Mouse (Mus musculus) lung, embryonic 15.5 days (tissue): ENCODE data around the gene Limd2. TPM values are rescaled to one million over a fixed set of nuclear protein-coding genes. Genes with fewer than 3 reads are reported as not detected.
"Not testable (repeated sequence)": the region's sequence is repeated elsewhere in the genome, so short reads cannot be mapped to it uniquely, and the experiment has no call there.

Source experiments
- ATAC-seq: fragments of 200-750 bp; cut with Nextera tagmentation; 2 replicates; pipeline ENCODE4 v1.8.0; 2017; ENCODE audit warnings: moderate number of reproducible peaks, borderline replicate concordance; ENCODE audit not compliant: low FRiP score, low TSS enrichment; ENCODE audit errors: extremely low read depth
- H3K27ac ChIP-seq: fragments of 300-500 bp; sonication (generic); 2 replicates; pipeline ENCODE4 v1.5.1; 2015; ENCODE audit warnings: moderate library complexity, mild to moderate bottlenecking, inconsistent platforms
- H3K27me3 ChIP-seq: fragments of 300-500 bp; sonication (generic); 2 replicates; pipeline ENCODE4 v1.6.1; 2015; ENCODE audit warnings: inconsistent platforms
- H3K36me3 ChIP-seq: fragments of 300-500 bp; sonication (generic); 2 replicates; pipeline ENCODE4 v1.6.1; 2015; ENCODE audit warnings: inconsistent platforms
- H3K4me1 ChIP-seq: fragments of 300-500 bp; sonication (generic); 2 replicates; pipeline ENCODE4 v1.6.1; 2015; ENCODE audit warnings: inconsistent platforms
- H3K4me2 ChIP-seq: fragments of 300-500 bp; sonication (generic); 2 replicates; pipeline ENCODE4 v1.6.1; 2015; ENCODE audit warnings: inconsistent platforms, mild to moderate bottlenecking, moderate library complexity
- H3K4me3 ChIP-seq: fragments of 300-500 bp; sonication (generic); 2 replicates; pipeline ENCODE4 v1.5.1; 2015; ENCODE audit warnings: mild to moderate bottlenecking, inconsistent platforms
- H3K9ac ChIP-seq: fragments of 300-500 bp; sonication (generic); 2 replicates; pipeline ENCODE4 v1.6.1; 2015; ENCODE audit warnings: inconsistent platforms
- H3K9me3 ChIP-seq: fragments of 300-500 bp; sonication (generic); 2 replicates; pipeline ENCODE4 v1.6.1; 2016; ENCODE audit warnings: inconsistent platforms
- WGBS: fragments of 180-500 bp; shearing (Covaris S2); methylation state at CpG from one replicate; pipeline ENCODE4 v1.1.7; 2015; 5-methylcytosine and 5-hydroxymethylcytosine counted together
- polyA plus RNA-seq: library from polyadenylated mRNA; unstranded; fragments of >200 nt; fragmentation: Nextera tagmentation; extraction: Ambion mirVana; gene quantifications from 2 replicates; pipeline ENCODE4 v1.2.1, GENCODE M21; 2015

The Limd2 gene
- polyA plus RNA-seq, result 237 and 246 TPM in 2 replicates

DNA sequence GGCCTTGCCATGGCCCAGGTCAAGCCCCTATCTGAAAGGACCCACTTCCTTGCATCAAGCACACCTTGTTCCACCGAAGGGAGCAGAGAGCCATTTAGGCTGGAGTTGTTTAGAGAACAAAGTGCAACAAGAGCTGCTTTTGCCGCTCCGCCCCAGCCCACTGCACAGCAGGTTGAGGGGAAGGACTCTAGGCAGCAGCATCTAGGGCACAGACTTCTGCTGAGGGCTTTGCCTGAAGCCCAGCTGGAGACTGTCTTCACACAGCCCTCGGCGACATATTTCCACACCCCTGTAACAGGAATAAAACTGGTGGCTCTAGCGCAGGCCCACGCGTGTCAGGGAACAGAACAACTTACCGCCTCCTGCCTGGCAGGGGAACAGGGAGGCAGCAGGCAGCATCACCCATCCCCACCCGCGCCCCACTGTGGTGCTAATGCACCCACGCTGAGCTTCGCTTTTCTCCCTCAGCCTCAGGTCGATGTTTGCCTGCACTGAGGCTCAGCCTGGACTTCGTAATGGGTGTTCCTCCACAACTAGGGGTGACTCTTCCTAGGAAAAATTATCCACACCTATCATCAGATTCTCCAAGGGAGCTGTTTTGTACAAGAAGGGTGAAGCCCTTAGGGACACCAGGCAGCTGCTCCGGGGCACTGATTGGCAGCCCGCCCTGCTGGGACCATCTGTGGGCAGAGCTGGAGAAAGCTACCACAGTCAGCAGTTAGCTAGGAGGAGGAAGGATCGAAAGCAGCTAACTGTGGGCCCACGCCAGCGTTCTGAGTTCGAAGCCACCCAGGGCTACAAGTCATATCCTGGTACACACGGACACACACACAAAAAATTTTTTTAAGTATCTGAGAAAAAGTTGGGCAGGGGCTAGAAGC lies at the start of gene Limd2, which contains the start of gene Gm10840:
TSS of gene Limd2 (minus strand) at position 20 of the 881 bp plus-strand sequence.
TSS of gene Gm10840 (plus strand) at position 10 of the 881 bp plus-strand sequence.
- 28% methylated on average over 22 of the region's 22 CpGs for WGBS
- Histone ChIP-seq H3K9me3 (no peaks in the 10 kb centered on the region), H3K36me3 (peaks cover 31% of the 10 kb centered on the region), H3K9ac (peak within 1 kb of the TSS; percentile 94), H3K4me3 (peak within 1 kb of the TSS; percentile 94), H3K4me1 (peaks cover 29% of the 10 kb centered on the region), H3K27ac (peak within 1 kb of the TSS; percentile 92), H3K27me3 (no peaks in the 10 kb centered on the region), H3K4me2 (peak within 1 kb of the TSS; percentile 75)
- peak; percentile 50 for ATAC-seq

DNA sequence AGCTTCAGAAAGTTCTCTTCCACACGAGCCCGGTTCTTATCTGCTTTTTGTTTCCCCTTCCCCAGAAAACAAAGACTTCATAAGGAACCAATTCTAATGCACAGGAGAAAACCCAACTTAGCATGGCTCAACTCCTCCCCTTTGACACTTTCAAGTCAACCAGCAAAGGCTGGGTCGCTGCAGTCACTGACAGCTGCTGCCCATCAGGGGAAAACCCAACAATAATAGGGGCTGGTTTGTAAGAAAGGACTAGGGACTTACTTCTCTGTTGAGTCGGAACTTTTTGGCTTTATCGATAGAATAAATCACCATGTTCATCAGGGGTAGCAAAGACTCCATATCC lies 41.4 kb upstream of the Limd2 start, which contains the start of gene Strada:
TSS of gene Strada (minus strand) at position 46 of the 343 bp plus-strand sequence.
- Histone ChIP-seq H3K9ac (no peak within 1 kb of the TSS), H3K9me3 (no peaks in the 10 kb centered on the region), H3K4me2 (no peak within 1 kb of the TSS), H3K27ac (no peak within 1 kb of the TSS), H3K36me3 (peaks cover 75% of the 10 kb centered on the region), H3K27me3 (no peaks in the 10 kb centered on the region), H3K4me1 (no peaks in the 10 kb centered on the region), H3K4me3 (no peak within 1 kb of the TSS)
- no peak for ATAC-seq
- WGBS, result 78% methylated on average over 5 of the region's 5 CpGs

DNA sequence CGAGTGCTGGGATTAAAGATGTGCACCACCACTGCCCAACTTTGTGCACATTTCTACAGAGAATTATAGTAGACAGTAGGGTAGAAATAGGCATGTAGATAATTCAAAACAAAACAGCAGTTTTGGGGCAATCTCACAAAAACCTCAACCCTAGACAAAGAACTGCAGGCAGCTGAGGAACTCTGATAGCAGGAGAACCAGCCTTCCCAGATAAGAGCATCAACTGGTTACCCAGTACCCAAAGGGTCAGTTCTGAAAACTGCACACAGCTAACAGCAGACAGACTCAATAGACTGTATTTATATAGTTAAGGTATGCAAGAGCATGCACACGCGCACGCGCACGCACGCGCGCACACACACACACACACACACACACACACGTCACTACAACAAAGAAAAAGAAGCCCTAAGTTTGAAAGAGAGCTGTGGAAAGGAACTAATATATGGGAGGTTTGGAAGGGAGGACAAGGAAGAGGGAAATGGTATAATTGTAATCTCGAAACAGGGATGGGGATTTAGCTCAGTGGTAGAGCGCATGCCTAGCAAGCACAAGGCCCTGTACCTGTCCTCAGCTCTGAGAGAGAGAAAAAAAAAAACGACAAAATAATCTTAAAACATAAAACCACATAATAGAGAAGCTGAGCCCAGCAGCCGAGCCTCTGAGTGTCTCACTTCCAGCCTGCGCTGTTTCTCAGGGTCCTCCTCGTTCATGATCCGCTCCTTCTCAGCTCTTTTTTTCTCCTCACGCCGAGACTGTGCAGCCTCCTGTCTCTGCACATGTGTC lies 40.9 kb upstream of the Limd2 start:
- H3K27me3 ChIP-seq, result no peaks in the 10 kb centered on the region
- H3K27ac ChIP-seq, result no peak overlapping the region
- WGBS, result 93% methylated on average over 19 of the region's 19 CpGs

DNA sequence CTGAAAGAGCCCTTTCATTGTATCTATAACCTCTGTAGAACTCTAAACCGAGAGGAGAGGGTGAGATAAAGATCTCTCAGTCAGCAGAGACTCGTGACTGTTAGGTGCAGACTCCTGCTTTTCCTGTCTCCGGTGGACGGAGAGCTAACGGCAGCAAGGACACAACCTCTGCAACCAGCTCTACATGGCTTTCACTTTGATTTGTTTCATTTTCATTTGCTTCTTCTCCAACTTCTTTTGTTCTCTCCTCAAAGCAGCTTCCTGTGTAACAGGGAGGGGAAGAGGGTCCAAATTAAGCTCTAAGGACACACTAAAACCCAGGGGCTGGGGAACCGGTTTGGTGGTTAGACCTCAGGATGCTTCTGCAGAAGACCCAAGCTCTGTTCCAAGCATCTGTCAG lies 40.1 kb upstream of the Limd2 start:
- no peaks in the 10 kb centered on the region for H3K27me3 ChIP-seq
- 74% methylated on average over 6 of the region's 6 CpGs for WGBS
- peaks cover 63% of the 10 kb centered on the region for H3K36me3 ChIP-seq
- H3K9ac ChIP-seq, result no peak overlapping the region
- no peak overlapping the region for H3K27ac ChIP-seq
- H3K4me1 ChIP-seq, result no peaks in the 10 kb centered on the region
- H3K4me3 ChIP-seq, result no peak overlapping the region
- ATAC-seq, result no peak
- H3K4me2 ChIP-seq, result no peak overlapping the region
- H3K9me3 ChIP-seq, result no peaks in the 10 kb centered on the region

More for the DNA sequence above, 40.9 kb upstream of the Limd2 start:
- Histone ChIP-seq H3K4me3 (no peak overlapping the region), H3K4me2 (no peak overlapping the region), H3K9ac (no peak overlapping the region), H3K9me3 (no peaks in the 10 kb centered on the region), H3K36me3 (peaks cover 69% of the 10 kb centered on the region), H3K4me1 (no peaks in the 10 kb centered on the region)
- no peak for ATAC-seq

DNA sequence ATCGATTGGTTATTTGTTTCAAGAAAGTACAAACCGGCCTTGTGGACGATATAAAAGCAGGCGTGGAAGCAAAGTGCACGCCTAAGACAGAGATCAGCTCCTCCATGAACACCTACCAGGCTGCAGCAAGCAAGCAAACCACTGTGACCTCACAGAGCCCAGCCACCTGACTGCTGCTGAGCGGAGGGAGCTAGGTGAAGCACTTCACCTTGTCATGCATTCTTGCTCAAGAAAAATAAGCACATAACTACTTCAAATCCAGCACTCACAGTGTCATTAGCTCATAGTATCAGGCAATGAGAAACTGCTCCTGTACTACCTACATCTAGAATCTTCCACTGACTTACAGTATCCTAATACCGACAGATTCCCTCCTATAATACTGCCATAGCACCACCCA lies 39.3 kb upstream of the Limd2 start:
- not testable (repeated sequence) for H3K9ac ChIP-seq, H3K4me2 ChIP-seq, H3K27ac ChIP-seq, H3K4me1 ChIP-seq, H3K4me3 ChIP-seq, ATAC-seq, H3K27me3 ChIP-seq, H3K9me3 ChIP-seq
- peaks cover 55% of the 10 kb centered on the region for H3K36me3 ChIP-seq
- 92% methylated on average over 7 of the region's 7 CpGs for WGBS

DNA sequence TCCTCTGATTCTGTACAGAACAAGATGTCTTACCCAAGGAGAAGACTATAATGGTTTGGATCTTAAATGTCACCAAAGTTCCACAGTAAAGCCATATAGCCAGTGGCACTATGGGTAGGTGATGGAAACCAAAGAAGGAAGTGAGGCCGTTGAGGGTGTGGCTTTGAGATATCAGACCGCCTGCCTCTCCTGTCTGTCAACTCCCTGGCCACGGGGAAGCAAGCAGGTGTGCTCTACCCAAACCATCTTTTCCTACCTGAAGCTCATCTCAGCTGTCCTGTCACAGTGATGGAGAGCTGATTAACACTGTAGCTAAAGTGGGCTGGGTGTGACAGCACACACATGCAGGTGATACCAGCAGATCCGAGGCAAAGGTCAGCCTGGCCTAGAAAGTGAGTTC lies 37.6 kb upstream of the Limd2 start:
- Histone ChIP-seq H3K27ac (no peak overlapping the region), H3K4me3 (no peak overlapping the region), H3K9ac (no peak overlapping the region), H3K27me3 (no peaks in the 10 kb centered on the region), H3K4me2 (no peak overlapping the region), H3K9me3 (no peaks in the 10 kb centered on the region), H3K36me3 (peaks cover 45% of the 10 kb centered on the region), H3K4me1 (peaks cover 14% of the 10 kb centered on the region; the same call in 1 of the 2 replicates)
- ATAC-seq, result no peak
- WGBS, result 72% methylated on average over 4 of the region's 4 CpGs

DNA sequence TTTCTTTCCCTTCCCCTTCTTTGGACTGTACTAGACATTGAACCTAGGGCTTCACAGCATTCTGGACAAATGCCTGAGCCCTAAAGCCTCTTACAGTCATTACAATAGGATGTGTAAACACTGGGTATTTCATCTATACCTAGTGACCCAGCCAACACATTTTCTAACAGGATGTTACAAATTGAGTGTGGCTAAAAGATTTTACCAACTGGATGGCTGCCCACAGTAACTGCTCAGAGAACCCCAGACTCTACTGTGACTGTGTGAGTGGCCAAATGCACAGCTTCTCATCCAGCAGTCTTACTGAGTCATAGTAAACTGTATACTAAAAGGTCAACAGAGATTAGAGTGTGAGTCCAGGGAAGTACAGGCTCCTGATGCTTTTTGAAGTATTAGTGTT lies 34.7 kb upstream of the Limd2 start:
- Histone ChIP-seq H3K9me3 (no peaks in the 10 kb centered on the region), H3K4me2 (no peak overlapping the region), H3K27ac (peak overlapping the region; percentile 36; the same call in 1 of the 2 replicates), H3K9ac (no peak overlapping the region), H3K27me3 (no peaks in the 10 kb centered on the region), H3K4me3 (no peak overlapping the region), H3K4me1 (peaks cover 21% of the 10 kb centered on the region), H3K36me3 (peaks cover 18% of the 10 kb centered on the region)
- ATAC-seq, result no peak

DNA sequence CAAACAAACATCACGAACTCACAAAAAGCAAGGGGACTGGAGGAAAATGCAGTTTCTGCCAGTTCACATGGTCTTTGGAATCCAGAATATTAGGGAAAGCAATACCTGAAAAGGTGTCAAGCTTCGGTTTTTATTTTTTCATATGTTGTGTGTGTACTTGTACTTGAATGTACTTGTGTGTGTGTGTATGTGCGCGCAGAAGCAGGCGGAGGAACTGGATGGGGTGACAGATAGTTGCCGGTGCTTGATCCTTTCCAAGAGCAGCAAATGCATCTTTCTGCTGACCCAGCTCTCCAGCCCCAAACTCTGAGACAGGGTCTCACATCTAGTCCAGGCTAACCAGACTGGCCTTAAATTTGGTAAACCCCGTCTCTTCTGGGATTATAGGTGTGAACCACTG lies 34.2 kb upstream of the Limd2 start:
- H3K27ac ChIP-seq, result peak overlapping the region; percentile 36
- no peak for ATAC-seq
- H3K9me3 ChIP-seq, result no peaks in the 10 kb centered on the region
- no peaks in the 10 kb centered on the region for H3K27me3 ChIP-seq
- no peak overlapping the region for H3K4me2 ChIP-seq
- H3K4me3 ChIP-seq, result no peak overlapping the region
- WGBS, result 83% methylated on average over 7 of the region's 7 CpGs
- H3K9ac ChIP-seq, result no peak overlapping the region
- H3K4me1 ChIP-seq, result peaks cover 21% of the 10 kb centered on the region
- H3K36me3 ChIP-seq, result peaks cover 18% of the 10 kb centered on the region

DNA sequence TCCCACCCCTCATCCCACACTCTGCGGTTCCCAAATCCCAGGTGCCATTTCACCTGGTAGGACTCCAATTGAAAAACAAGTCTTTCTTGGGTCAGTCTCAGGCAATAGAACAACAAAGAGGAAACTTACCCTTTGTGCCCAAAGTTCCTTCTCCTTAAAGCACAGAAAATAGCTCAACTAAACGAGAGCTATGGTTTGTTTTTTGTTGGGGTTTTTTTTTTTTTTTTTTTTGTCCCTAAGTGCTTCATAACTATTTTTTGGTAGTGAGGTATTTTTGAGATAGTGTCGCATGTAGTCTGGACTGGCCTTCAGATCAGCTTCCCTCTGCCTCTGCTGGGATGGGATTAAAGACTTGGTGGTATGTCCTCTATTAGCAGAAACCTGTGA lies 33.5 kb upstream of the Limd2 start:
- Histone ChIP-seq H3K9ac (peak overlapping the region; percentile 58), H3K9me3 (no peaks in the 10 kb centered on the region), H3K27ac (peak overlapping the region; percentile 85), H3K4me2 (peak overlapping the region; percentile 67), H3K4me1 (peaks cover 21% of the 10 kb centered on the region), H3K27me3 (no peaks in the 10 kb centered on the region), H3K4me3 (peak overlapping the region; percentile 54), H3K36me3 (peaks cover 18% of the 10 kb centered on the region)
- 33% methylated on average over 3 of the region's 3 CpGs for WGBS
- ATAC-seq, result no peak

DNA sequence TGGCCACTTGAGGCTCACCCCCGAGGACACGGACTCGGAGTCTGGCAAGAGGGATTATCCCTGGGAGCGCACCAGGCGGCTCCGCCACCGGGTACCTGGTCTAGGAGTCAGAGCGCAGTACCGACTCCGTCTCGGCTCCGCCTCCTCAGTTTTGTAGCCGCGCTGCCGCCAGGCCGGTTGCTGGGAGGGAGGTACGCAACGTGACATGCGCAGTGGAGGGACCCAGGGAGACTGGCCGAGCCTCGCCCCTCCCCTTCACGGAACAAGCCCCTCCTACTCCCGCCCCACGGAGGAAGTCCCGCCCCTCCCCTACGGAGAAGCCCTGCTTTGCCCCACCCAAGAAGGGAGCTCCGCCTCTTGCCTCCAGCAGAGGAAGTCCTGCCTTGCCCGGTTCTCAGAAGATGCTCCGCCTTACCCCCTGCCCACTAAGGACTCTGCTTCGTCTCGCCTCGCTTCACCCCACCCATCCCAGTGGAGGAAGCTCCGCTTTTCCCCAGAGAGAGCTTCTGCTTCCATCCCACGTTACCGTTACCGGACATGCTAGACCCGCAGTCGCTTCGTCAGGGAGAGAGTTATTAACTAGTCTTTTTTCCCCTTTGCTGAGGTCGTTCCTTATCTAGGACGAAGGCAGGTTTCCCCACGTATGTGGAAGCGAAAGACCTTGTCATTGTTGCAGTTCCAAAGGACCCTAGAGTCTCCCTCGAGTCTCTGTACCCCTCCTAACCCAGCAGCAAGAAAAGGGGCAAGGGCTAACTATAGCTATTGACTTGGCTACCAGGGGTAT lies 32.9 kb upstream of the Limd2 start:
- Histone ChIP-seq H3K4me2 (peak overlapping the region; percentile 67), H3K9me3 (no peaks in the 10 kb centered on the region), H3K27ac (peak overlapping the region; percentile 85), H3K4me3 (peak overlapping the region; percentile 54), H3K27me3 (no peaks in the 10 kb centered on the region), H3K36me3 (peaks cover 14% of the 10 kb centered on the region), H3K9ac (peak overlapping the region; percentile 58), H3K4me1 (peaks cover 21% of the 10 kb centered on the region)
- ATAC-seq, result peak; percentile 98
- WGBS, result 1% methylated on average over 44 of the region's 44 CpGs

DNA sequence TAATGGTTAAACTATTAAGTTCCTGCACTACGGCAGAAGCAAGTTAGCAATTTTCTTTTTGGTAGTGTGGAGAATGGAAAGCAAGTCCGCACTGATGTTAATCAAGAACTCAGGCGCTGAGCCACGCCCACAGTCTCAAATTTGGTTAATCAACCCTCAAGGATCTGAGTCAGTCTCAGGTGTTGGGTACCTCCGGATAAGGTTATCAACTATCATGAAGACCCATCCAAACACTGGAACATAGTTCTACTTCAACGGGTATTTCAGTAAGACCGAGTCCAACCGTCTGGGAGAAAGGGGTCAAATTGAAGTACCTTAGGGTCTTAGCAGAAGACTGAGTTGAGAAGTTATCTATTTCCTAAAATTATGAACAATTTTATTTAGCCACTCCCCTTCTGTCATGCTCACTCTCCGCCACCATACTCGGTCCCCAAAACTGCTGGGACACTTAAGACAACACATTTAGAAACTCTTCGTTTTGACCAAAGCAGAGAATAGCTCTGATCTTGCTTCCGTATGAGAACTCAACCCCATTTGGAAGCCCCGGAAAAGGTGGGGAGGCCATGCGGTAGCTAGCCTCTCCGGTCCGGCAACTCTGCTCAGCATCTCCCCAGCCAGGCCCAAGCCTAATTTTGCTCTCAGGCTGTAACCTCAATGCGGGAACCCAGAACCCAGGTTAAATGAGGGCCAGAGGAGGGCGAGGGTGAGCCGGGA lies 32.2 kb upstream of the Limd2 start:
- peak; percentile 2 for ATAC-seq
- H3K9ac ChIP-seq, result peak overlapping the region; percentile 55
- H3K4me1 ChIP-seq, result peaks cover 21% of the 10 kb centered on the region
- H3K4me2 ChIP-seq, result peak overlapping the region; percentile 67
- H3K27ac ChIP-seq, result peak overlapping the region; percentile 76
- WGBS, result 8% methylated on average over 19 of the region's 19 CpGs
- peak overlapping the region; percentile 54 for H3K4me3 ChIP-seq
- H3K36me3 ChIP-seq, result peaks cover 6% of the 10 kb centered on the region
- no peaks in the 10 kb centered on the region for H3K27me3 ChIP-seq
- H3K9me3 ChIP-seq, result no peaks in the 10 kb centered on the region
